Mouse (Mus musculus) bone marrow macrophage, adult 2 months (primary cell): Measurements from ENCODE around the gene Lsamp.

Experiments used
- CTCF ChIP-seq: IDR thresholded peaks from 2 replicates; pipeline ENCODE4 v1.5.1; 2012; ENCODE audit warnings: low read depth, mild to moderate bottlenecking, low read length, moderate library complexity
- POLR2A ChIP-seq: IDR thresholded peaks from 2 replicates; pipeline ENCODE4 v1.6.1; 2012; ENCODE audit warnings: mild to moderate bottlenecking, low read depth, low read length, borderline replicate concordance

DNA sequence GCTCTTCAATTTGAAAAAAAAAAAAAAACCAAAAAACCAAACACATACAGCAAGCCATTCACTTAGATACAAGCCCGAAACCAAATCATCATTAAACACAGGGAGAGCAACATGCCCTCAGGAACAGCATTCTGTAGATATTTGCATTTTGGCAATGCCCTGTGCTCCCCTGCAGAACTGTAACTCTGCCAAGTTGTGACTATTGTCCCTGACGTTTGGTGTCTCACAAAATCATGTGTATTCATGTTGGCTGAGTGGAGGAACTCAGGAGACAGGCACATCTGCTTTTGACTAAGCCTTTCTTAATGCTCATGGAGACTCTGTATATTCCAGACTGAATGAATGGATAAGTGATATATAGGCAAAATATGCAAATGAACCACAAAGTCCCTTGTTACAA is 724.4 kb downstream of the Lsamp start:
- TF ChIP-seq CTCF, result no peak
- no peak for TF ChIP-seq POLR2A
